Mouse (Mus musculus): ENCODE results near the gene H2afy.

H2afy gene

DNA sequence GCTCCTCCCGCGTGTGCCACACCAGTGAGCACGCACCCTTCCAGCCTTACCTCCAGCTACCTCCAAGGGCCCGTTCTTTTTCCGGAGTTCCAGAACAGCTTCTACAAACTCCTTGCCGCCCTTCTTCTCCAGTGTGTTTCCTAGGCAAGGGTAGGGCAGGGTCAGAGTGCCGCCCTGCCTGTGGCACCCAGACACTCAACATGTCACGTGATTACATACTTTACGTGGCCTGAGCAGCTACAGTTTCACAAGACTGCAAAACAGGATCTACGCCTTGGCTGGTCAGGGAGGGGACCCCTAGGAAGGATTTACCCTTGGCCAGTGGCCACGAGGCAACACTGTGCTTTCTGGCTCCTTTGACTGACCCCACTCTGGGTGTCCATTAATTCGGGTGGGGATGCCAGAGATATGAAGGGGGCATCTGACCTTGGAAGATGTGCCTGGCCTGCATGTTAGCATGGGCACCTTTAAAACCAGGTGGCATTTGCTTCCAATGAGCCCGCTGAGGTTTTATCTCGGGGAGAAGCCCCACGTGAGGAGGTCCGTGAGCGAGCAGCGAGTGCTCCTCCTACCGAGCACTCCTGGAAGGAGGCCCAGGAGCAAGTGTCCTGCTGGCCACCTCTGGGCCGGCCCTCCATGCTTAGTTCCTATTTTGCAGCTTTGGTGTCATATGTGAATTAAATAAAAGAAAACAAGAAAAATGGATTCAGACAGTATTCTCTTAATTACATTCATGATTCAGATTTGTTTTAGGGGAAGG lies 51.8 kb downstream of the H2afy start:
- Histone ChIP-seq H3K36me3 (ENCODE audit: control insufficient read depth, insufficient read depth, low read length, poor library complexity, severe bottlenecking) (peaks cover 7% of the 10 kb centered on the region; the same call in 1 of the 2 replicates), H3K27me3 (ENCODE audit: control insufficient read depth, insufficient read depth, low read length, poor library complexity, severe bottlenecking) (no peaks in the 10 kb centered on the region)
- DNase-seq (ENCODE audit: low read depth, low spot score) = no peak

DNA sequence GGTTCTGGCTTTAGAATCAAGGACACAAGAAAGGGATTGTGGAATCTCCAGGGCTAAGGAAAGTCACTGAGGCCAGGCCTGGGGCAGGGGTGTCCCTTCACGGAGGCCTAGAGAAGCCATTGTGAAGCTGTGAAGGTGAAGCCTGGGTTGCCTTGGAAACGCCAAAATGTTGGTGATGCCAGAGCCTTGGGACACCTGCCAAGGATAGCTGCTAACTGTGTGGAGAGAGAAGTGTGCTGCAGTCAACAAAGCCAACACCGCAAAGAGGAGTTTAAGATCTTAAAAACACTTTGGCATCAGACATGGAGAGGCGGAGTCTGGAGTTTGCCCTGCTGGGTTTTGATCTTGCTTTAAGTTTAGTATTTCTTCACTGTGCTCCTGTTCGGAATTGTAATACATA lies 54.5 kb downstream of the H2afy start:
- peaks cover 9% of the 10 kb centered on the region for H3K36me3 ChIP-seq (ENCODE audit: control insufficient read depth, insufficient read depth, low read length, poor library complexity, severe bottlenecking)
- DNase-seq (ENCODE audit: low read depth, low spot score) = no peak

DNA sequence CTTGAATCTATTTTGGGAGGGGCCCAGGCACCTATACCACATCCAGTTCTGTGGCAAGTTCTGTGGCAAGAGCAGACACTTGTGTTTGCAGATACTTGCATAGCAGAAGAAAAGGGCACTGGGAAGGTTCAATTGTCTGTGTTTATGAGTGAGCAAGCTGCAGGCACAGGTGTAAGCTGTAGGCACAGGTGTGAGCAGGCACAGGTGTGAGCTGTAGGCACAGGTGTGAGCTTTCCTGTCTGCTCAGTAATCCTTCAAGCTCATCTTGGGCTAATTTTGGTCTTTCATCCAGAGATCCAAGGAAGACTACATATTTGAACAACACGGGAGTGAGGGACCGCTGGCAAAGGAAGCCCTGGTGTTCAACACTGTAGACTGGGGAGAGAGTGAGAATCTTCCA lies 56.5 kb downstream of the H2afy start:
- Histone ChIP-seq H3K27me3 (ENCODE audit: control insufficient read depth, insufficient read depth, low read length, poor library complexity, severe bottlenecking) (no peaks in the 10 kb centered on the region), H3K36me3 (ENCODE audit: control insufficient read depth, insufficient read depth, low read length, poor library complexity, severe bottlenecking) (peaks cover 11% of the 10 kb centered on the region)
- no peak for DNase-seq (ENCODE audit: low read depth, low spot score)

More for the DNA sequence above, 54.5 kb downstream of the H2afy start:
- no peaks in the 10 kb centered on the region for H3K27me3 ChIP-seq (ENCODE audit: control insufficient read depth, insufficient read depth, low read length, poor library complexity, severe bottlenecking)

GRCm38 (mm10) chr13:56078724-56079262 lies 57.4 kb downstream of the H2afy start:
- H3K27me3 ChIP-seq (ENCODE audit: control insufficient read depth, insufficient read depth, low read length, poor library complexity, severe bottlenecking) = no peaks in the 10 kb centered on the region
- peaks cover 10% of the 10 kb centered on the region for H3K36me3 ChIP-seq (ENCODE audit: control insufficient read depth, insufficient read depth, low read length, poor library complexity, severe bottlenecking)
- no peak for DNase-seq (ENCODE audit: low read depth, low spot score)

GRCm38 (mm10) chr13:56075930-56076329 lies 60.2 kb downstream of the H2afy start:
- H3K36me3 ChIP-seq (ENCODE audit: control insufficient read depth, insufficient read depth, low read length, poor library complexity, severe bottlenecking) = peaks cover 13% of the 10 kb centered on the region
- H3K27me3 ChIP-seq (ENCODE audit: control insufficient read depth, insufficient read depth, low read length, poor library complexity, severe bottlenecking) = no peaks in the 10 kb centered on the region
- no peak for DNase-seq (ENCODE audit: low read depth, low spot score)

GRCm38 (mm10) chr13:56073186-56073585 lies 63.0 kb downstream of the H2afy start:
- Histone ChIP-seq H3K36me3 (ENCODE audit: control insufficient read depth, insufficient read depth, low read length, poor library complexity, severe bottlenecking) (peaks cover 10% of the 10 kb centered on the region), H3K27me3 (ENCODE audit: control insufficient read depth, insufficient read depth, low read length, poor library complexity, severe bottlenecking) (no peaks in the 10 kb centered on the region)
- DNase-seq (ENCODE audit: low read depth, low spot score) = no peak

- no peaks in the 10 kb centered on the region for H3K27me3 ChIP-seq (ENCODE audit: control insufficient read depth, insufficient read depth, low read length, poor library complexity, severe bottlenecking)
- peak; percentile 13 for DNase-seq (ENCODE audit: low read depth, low spot score)
- peaks cover 10% of the 10 kb centered on the region for H3K36me3 ChIP-seq (ENCODE audit: control insufficient read depth, insufficient read depth, low read length, poor library complexity, severe bottlenecking)
Measured at GRCm38 (mm10) chr13:56072268-56072607, 63.9 kb downstream of the H2afy start.

GRCm38 (mm10) chr13:56071586-56072267 lies 64.4 kb downstream of the H2afy start:
- Histone ChIP-seq H3K36me3 (ENCODE audit: control insufficient read depth, insufficient read depth, low read length, poor library complexity, severe bottlenecking) (peaks cover 10% of the 10 kb centered on the region), H3K27me3 (ENCODE audit: control insufficient read depth, insufficient read depth, low read length, poor library complexity, severe bottlenecking) (no peaks in the 10 kb centered on the region)
- no peak for DNase-seq (ENCODE audit: low read depth, low spot score)

- H3K36me3 ChIP-seq (ENCODE audit: control insufficient read depth, insufficient read depth, low read length, poor library complexity, severe bottlenecking) = peaks cover 8% of the 10 kb centered on the region
- no peak for DNase-seq (ENCODE audit: low read depth, low spot score)
- no peaks in the 10 kb centered on the region for H3K27me3 ChIP-seq (ENCODE audit: control insufficient read depth, insufficient read depth, low read length, poor library complexity, severe bottlenecking)
Measured at GRCm38 (mm10) chr13:56069643-56070042, 66.5 kb downstream of the H2afy start.

DNA sequence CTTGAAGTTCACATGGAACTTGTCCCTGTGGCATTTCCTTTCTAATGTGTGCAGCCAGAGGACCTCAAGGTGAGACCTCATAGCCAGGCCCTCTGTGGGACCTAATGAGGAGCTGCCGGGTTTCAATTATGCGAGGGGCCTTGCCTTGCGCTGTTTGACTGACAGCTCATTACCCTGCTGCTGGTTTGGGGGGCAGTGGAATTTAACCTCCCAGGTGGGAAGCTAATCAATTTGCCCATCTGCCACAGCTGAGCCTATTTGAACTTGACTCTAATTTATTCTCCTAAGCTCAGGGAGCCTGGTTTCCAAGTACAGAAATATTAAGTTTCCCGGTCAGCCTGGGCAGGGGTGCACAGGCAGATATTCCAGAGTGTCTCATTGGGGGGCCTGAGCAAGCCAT lies 67.6 kb downstream of the H2afy start:
- no peaks in the 10 kb centered on the region for H3K27me3 ChIP-seq (ENCODE audit: control insufficient read depth, insufficient read depth, low read length, poor library complexity, severe bottlenecking)
- H3K36me3 ChIP-seq (ENCODE audit: control insufficient read depth, insufficient read depth, low read length, poor library complexity, severe bottlenecking) = peaks cover 6% of the 10 kb centered on the region
- no peak for DNase-seq (ENCODE audit: low read depth, low spot score)

- H3K27me3 ChIP-seq (ENCODE audit: control insufficient read depth, insufficient read depth, low read length, poor library complexity, severe bottlenecking) = no peaks in the 10 kb centered on the region
- DNase-seq (ENCODE audit: low read depth, low spot score) = no peak
- peaks cover 3% of the 10 kb centered on the region; the same call in 1 of the 2 replicates for H3K36me3 ChIP-seq (ENCODE audit: control insufficient read depth, insufficient read depth, low read length, poor library complexity, severe bottlenecking)
Measured at GRCm38 (mm10) chr13:56066904-56067303, 69.3 kb downstream of the H2afy start.

- Histone ChIP-seq H3K36me3 (ENCODE audit: control insufficient read depth, insufficient read depth, low read length, poor library complexity, severe bottlenecking) (peaks cover under 1% of the 10 kb centered on the region; the same call in 1 of the 2 replicates), H3K27me3 (ENCODE audit: control insufficient read depth, insufficient read depth, low read length, poor library complexity, severe bottlenecking) (no peaks in the 10 kb centered on the region)
- no peak for DNase-seq (ENCODE audit: low read depth, low spot score)
Measured at GRCm38 (mm10) chr13:56066152-56066551, 70.0 kb downstream of the H2afy start.

DNA sequence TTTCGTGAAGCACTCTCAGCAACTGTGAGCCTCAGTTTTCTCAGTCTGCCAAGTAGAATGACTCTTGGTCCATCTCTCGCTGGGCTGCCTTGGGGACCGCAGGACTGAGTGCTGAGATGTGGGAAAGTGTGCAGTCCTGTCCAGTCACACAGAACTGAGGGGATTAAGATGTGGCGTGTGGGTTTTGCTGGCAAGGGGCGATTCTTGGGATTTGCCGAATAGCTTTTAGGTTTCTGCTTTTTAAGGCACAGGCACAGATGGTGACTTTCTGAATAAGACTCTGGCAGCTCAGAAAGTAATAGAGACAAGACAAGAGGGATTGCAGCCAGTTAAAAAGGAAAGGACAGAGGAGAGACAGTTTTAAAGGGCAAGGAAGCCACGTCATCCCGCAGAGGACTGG lies 78.4 kb downstream of the H2afy start:
- no peaks in the 10 kb centered on the region for H3K27me3 ChIP-seq (ENCODE audit: control insufficient read depth, insufficient read depth, low read length, poor library complexity, severe bottlenecking)
- H3K36me3 ChIP-seq (ENCODE audit: control insufficient read depth, insufficient read depth, low read length, poor library complexity, severe bottlenecking) = no peaks in the 10 kb centered on the region
- DNase-seq (ENCODE audit: low read depth, low spot score) = no peak

GRCm38 (mm10) chr13:56055720-56056119 lies 80.4 kb downstream of the H2afy start:
- Histone ChIP-seq H3K36me3 (ENCODE audit: control insufficient read depth, insufficient read depth, low read length, poor library complexity, severe bottlenecking) (no peaks in the 10 kb centered on the region), H3K27me3 (ENCODE audit: control insufficient read depth, insufficient read depth, low read length, poor library complexity, severe bottlenecking) (no peaks in the 10 kb centered on the region)
- no peak for DNase-seq (ENCODE audit: low read depth, low spot score)

DNA sequence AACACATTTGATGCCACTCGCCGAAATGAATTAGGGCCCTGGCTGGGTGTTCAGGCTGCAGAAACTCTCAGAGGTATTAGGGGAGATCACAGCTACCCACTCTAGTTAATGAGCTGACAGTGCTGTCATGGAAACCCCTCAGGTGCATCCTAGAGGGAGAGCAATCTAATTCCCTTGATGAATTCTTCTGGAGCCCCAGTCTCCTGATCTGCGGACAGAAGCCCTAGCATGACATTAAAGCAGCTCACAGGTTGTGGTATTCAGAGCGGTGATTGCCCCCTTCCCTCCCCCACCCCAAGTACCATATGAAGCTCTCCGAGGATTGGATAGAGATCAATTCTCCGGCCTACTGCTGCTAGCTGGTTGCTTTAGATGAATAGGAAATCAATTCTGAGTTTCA lies 82.1 kb downstream of the H2afy start:
- Histone ChIP-seq H3K36me3 (ENCODE audit: control insufficient read depth, insufficient read depth, low read length, poor library complexity, severe bottlenecking) (no peaks in the 10 kb centered on the region), H3K27me3 (ENCODE audit: control insufficient read depth, insufficient read depth, low read length, poor library complexity, severe bottlenecking) (no peaks in the 10 kb centered on the region)
- DNase-seq (ENCODE audit: low read depth, low spot score) = no peak
